Mouse (Mus musculus) layer of hippocampus, postnatal 25 days (tissue): ENCODE measurements around the gene Gas6. TPM values are rescaled to one million over a fixed set of nuclear protein-coding genes. Genes with fewer than 3 reads are reported as not detected.
A peak's percentile ranks its signal among the peaks of the same experiment; 100 is the strongest.

Experiments
- DNase-seq, 2 experiments: peaks; one replicate each; pipeline ENCODE4 v3.0.0; 2022; ENCODE audit warnings: mixed read lengths in 2 of 2, low spot score in 1 of 2; ENCODE audit errors: extremely low spot score in 1 of 2
- total RNA-seq, 2 experiments: library from RNA; stranded (reverse); gene quantifications; 2 replicates each; pipeline ENCODE4 v1.2.3; 2021

Gene Gas6
- 10 to 100 TPM; 89.4 to 94.4 TPM for total RNA-seq

DNA sequence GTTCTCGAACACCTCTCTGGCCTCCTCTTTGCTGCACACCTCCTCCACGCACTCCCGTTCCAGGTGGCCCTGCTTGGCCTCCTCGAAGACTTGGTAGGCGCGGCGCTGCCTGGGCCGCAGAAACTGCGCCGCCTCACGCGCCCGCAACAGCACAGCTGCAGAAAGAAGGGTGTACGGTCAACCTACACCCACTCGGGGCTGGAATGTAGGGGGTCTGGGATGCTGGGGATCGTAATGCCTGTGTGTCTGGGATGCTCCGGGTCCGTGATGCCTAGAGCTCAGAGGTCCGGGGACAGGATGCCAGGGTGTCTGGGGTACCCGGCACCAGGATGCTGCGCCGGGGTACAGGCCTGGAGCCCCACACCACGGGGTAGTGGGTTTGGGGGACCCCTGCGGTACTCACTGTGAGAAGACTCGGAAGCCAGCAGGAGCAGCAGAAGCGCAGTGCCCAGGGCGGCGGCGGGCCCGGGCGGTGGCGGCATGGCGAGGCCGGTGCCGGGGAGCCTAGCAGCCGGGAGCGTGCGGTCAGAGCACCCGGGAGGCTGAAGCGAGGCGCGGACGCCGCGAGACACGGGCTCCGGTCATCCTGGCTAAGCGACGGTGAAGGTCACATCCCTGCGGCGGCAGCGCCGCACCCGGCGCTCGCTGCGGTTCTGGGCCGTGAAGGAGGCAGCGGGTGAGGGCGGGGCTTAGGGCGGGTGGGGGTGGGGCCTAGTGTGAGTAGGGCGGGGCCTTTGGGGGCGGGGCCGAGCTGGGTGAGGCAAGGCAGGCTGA lies at the start of gene Gas6:
Gene Gas6, minus strand, starts transcription at position 633 of the 774 bp plus-strand sequence.
- peak; percentile 59 to 70 for DNase-seq

DNA sequence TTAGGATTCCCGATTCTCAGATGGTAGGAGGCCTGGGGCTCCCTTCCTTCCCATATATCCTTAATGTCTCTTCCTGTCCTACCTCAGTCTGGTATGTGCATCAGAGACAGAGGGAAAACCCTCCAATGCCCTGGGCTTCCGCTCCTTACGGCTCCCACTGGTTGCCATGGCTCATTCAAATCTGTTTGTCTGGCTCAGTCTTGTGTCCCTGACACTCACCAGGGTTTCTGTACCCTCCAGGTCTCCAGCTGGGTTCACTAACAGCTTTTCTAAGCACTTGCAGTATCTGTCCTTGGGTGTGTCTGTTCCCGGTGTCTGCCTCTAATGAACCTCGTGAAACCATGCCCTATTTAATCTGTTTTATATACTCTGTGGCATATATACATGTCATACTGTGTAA lies 47.2 kb upstream of the Gas6 start:
- DNase-seq = no peak

DNA sequence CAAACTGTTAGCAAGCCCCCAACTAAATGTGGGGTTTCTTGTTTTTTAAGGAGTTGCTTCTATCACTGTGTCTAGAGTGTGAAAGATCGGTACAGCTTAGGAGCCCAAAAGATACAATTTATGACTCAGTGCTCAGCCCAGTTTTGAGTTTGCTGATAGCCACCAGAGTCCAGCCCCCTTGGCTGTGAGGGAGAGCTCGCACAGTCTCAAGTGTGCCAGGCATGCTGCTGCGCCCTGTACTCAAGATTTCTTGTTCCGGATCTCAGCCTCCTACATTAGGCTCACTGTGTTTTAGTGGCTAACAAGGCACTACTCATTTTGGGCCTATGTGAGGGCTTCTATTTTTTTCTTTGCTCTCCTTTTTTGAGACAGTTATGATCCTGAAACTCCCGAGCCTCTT lies 45.8 kb upstream of the Gas6 start:
- DNase-seq = no peak

DNA sequence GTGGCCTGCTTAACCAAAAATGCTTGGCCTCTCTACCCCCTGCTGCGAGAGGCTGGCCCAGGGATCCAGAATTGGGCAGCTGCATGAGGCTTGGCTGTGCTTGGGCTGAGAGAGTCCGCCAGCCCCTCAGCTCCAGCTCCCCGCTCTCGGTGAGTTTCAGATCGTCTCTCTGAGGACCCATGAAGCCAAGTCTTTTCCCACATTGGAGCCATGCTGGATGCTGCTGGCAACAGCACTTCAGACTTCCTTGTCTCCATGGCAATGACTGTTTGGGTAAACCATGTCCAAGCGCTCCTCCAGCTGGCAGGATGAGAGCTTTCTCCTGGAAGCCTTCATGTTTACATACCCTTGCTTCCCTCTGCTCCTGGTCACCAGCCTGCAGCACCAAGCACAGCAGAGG lies 44.5 kb upstream of the Gas6 start:
- DNase-seq = peak; percentile 16 to 34

DNA sequence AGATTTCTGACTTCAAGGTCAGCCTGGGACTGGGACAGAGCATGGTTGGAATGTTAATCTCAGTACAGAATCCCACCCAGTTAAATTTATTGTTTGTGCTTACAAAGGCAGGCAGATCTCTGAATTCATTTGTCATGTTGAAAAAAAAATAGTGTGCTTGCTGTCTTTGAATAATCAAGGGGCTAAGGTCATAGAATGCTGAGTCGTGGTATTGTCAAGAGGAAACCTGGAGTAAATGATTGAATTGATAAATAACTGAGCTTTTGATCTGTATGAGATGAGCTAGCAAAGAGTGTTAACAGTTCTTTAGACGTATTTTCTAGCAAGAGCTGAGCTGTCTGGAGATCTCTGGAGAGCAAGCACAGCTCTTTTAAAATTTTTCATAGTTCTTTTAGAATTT lies 42.8 kb upstream of the Gas6 start:
- DNase-seq = no peak

DNA sequence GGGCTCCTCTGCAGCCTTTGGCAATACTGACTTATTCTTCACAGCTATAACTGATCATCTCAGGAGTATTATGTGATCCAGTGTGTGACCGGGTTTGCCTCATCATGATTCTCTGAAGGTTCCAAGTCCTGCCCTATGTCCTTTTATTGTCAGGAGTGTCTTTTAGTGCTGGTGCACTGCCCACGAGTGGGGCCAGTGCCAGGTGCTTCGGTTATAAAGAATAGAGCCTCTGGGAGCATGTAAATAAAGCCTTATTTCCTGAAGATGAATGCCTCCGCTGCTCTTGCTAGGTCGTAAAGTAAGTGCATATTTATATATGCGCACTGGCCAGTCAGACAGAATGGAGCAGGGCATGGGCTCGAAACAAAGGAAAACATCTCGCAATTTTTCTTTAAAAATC lies 38.8 kb upstream of the Gas6 start:
- no peak for DNase-seq

DNA sequence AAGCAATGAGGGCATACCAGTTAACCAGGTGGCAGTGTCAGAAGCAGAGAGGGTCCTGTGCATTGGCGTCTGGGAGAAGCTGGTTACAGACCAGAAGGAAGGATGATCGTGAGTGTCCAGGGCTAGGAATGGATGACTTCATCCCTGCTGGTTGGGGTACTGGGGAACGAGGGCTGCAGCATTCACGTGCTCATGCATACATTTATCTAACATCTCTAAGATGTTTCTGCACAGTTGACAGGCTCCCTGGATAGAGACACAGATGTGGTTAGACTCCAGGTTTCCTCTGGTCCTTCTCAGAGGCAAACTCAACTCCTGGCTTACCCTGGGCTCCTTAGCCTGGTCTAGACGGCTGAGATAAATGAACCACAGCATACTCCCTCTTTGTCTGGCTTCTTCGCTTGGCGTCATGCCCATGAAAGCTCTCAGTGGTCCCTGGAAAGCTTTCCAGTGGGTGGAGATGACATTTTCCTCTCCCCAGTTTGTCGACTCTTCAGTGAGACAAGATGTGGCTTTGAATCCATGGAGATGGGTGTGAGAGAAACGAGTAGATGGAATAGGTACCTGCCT lies 37.4 kb upstream of the Gas6 start:
- DNase-seq = no peak

DNA sequence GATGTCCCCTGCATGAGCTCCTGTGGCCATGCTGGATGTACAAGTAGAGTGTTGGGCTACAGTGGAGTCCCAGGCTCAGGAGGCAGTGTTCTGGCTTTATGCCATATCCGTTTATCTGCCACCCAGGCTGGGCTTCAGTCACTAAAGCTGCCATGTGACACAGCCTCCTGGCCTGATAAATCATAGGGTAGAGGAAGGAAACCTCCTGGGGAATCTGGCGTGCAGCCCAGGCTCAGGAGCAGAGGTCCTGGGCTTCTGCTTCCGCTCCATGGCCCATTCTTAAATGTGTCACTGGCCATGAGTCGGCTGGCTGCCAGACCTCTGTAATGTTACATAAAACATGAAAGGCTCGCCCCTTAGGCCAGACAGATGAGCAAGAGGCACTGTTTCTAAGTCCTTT lies 36.7 kb upstream of the Gas6 start:
- peak in 1 of 2 experiments; percentile 36 for DNase-seq

DNA sequence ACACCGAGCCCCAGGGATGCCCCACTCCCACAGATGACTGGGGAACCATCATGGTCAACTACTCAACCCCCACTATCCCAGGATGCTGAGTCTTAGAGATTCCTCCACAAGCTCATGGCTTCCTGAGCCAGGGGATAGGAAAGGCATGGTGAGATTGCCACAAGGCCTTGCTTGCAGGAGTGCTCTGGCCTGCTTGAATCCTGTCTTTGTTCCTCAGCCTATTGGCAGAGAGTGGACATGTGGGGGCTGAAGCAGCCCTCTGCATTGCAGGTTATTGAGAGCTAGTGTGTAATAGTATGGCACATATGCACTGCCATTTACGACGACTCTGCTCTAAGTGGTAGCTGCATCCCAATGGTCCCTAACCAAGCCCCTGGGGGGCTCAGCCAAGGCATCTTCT lies 36.1 kb upstream of the Gas6 start:
- no peak for DNase-seq

DNA sequence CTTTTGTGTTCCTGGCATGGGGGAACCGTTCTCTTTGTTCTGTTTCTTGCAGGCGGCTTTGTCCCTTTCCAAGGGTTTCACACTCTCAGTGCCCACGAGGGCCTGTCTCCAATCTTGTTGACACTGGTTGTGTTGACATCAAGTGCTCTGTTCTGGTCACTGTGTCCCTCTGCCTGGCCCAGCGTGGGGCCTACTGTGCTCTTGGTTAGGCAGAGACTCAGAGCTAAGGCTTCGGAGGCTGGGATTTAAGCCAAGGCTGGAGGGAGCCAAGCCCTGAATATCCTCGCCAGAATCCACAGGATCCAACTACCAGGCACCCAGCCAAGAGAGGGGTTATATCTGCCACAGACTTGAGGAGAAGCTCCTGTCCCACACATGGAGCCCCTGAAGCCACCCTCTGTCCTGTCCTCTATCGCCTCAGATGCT lies 35.6 kb upstream of the Gas6 start:
- peak in 1 of 2 experiments; percentile 57 for DNase-seq

DNA sequence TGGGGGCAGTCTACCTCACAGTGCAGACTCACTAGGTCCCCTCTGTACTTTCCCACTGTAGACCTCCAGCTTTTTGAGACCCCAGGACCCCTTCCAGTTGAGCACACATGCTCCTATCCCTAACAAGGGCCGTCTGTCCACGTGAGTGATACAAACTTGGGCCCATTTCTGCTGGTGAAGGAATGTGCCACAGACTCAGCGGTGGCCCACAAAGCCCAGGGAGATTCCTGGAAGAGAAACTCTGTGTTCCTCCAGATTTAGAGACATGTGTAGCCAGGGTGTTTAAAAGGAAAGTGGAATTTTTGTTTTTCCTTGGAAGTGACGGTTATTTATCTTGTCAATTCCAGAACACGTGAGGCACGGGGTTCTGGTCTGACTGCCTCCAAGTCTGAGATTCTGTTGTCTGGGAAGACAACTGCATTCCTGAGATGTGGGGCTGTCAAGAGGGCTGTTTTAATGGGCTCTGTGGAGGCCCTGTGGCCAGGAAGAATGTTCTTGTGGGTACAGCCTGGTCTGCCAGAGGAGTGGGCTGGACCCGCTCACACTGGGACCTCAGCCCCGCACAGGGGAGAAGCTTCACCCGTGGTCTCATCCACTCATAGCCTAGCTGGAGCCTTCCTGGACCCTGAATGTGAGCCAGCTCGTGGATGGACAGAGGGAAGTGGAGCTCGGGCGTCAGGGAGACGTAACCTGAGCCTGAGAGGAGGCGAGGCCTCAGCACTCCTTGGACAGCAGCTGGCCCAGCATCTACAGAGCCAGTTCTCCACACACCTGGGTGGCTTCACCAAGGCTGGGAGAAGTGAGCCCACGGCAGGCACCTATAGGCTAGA lies 34.9 kb upstream of the Gas6 start:
- no peak for DNase-seq

DNA sequence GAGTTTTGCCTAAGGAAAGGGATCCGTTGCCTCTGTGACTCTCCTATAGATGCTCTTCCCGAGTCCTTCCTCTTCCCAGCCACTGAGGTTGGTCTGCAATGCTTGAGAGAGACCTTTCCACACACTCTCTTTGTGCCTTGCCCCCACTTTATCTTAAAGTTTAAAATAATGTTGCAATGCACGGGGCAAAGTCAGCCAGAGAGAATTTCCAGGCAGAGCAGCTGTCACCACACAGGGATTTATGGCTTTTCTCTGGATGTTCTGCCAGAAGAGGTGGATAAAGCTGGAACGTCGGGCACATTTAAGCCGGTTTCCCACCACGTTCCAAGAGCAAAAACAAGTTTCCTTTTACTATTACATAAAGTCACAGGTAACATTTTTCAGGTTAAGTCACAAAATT lies 27.1 kb upstream of the Gas6 start:
- DNase-seq = no peak

DNA sequence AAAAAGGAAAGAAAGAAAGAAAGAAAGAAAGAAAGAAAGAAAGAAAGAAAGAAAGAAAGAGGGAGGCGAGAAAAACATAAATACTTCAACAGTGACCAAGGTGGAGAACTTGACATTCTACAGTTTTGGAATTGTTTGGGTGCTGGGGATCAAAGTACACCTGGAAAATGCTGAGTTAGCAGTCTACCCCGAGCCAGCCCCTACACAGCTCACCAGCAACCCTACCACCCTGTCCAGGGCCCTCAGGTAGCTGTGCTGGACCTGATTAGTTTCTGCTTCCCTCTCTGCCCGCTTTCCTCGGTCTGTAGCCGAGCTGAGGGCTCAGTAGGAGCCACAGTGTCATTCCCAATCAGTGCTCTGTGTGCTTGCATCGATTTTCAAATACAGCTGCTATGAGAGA lies 26.1 kb upstream of the Gas6 start:
- no peak for DNase-seq

DNA sequence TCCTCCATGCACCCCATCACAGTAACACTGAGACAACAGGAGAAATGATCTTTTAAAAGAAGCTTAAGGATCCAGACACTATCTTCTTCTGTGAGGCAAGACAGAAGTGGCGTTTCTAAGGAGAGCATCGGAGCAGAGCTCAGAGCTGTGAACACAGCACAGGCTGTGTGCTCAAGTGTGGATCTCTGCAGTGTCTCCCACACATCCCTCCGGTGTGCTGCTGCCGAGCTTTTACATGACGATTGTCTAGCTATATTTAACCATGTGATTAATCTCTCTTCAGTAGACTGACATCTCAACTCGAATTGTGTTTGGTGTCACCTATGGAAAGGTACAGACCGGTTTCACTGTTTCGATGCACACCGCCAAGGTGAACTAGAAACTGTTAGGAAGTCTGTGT lies 25.2 kb upstream of the Gas6 start:
- DNase-seq = no peak

DNA sequence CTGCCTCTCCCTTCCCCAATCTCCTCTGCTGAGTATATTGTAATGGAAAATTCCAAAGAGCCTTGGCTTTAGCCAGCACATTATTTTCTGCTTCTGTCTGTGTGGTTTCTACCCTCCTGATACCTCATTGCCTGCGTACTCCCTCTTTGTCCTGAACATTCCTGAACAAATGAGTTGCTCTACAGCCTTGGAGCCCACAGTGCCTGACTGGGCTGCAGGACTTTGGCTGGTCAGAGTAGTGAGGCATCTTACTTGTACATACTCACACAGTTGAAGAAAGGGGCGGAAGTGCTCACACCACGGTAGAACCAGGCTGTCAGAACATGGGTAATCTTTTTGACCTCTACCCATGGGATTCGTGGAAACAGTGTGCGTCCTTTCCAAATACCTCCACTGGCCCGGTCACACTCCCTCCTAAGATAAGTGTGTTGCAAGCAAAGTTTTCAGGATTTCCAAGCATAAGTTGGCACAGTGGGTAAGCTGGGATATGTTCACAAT lies 23.0 kb upstream of the Gas6 start:
- DNase-seq = no peak

DNA sequence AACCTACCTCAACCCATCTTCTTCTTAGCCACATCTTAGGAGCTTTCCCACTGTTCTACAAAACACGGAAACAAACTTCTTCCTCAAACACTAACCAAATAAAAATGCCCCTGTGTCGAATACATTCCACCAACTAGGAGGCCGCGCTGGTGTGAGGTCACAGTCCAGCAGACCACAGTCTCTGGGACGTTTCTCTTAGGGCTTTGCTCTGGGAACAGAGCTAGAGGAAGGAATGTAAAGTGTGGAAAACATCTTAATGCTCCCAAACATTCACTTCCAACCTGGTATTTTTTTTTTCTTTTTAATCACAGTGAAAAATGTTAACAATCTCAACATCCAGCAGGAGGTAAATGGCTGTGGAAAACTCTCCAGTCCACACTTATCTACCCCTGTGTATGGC lies 22.4 kb upstream of the Gas6 start:
- DNase-seq = no peak

DNA sequence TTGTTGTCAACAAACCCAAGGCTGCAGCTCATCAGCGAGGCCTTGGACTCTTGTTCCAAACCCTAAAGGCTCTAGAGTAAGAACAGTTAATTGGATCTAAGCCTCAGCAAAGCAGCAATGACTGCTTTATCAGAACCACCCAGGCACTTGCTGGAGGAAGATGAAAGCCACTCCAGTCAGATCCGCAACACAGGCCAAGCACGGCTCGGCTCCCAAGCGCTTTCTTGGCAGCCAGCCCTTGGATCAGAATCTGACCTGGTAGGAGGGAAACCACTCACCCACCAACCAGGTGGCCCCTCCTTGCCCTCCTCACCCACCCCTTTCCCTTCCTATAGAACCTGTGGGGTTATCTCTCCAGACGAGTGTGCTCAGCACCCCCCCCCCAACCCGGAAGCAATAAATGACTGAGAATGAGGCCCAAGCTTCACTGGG lies 21.7 kb upstream of the Gas6 start:
- DNase-seq = no peak

DNA sequence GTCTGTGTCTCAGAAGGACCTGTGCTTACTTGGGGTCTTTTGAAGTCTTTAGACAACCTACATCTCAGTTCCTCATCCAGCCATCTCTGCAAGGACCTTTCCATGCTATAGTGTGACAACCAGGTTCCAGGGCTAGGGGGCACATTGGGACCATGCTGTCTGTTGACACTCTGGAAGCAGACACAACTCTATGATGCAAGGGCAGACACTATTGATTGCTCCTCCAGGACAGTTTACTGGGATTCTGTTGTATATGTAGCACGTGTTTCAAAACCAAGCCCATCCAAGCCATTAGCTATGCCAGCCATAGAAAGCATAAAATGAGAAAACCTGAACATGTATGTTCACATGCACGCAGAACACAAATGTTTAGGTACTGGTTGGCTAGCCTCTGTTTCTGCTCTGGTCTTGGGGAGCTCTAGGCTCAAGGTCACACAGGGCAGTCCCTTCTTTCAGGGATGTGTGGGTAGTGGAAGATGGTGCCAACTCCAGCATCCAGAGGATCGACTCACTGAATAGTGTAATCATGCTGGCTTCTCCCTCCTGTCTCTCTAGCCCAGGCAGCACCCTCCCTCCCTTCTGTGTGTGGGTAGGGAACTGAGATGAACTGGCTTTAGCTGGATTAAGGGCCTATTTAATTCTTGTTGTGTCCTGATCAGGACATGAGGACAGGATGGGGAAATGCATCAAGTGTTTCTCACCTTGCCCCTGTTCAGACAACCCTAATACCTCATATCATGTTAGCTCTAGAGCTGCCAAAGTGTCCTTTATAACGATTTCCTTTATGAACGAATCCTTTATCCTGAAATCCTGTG lies 19.5 kb upstream of the Gas6 start:
- no peak for DNase-seq

DNA sequence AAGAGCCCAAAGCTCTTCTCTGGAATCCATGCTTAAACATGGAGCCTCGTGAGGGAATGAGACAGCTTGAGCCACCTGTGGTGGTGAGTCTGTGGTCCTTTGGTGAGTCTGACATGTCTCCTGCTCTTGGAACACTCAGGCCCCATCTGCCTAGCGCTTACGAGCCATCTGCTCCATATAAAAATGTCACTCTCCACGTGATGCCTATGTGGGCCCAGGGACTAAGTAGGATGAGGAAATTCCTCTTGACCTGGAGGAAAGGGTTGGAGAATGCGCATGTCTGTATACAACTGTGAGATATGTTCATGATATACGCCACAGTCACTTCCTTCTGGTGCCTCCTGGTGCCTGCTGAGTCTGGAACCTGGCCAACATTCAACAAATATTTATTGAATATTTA lies 18.4 kb upstream of the Gas6 start:
- DNase-seq = no peak

DNA sequence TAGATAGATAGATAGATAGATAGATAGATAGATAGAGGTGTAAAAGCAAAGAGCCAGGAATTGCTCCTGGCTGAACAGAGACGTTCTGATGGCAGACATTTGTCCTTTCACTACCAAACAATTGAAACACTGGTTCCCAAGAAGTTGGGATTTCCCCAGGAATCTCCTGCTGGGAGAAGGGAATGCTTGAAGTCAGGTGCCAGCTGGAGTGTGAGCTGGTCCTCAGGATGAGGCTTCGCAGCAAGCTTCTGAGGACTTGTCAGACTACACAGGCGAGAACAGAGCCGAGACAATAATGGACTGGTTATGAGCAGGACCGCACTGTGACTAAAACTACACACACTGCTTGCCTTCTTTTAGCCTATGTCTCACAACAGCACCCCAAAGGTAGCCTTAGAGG lies 17.7 kb upstream of the Gas6 start:
- DNase-seq = no peak
